Mouse (Mus musculus) heart, embryonic 16.5 days (tissue): Measurements from ENCODE around the gene Pik3r5. TPM values are rescaled to one million over a fixed set of nuclear protein-coding genes. Genes with fewer than 3 reads are reported as not detected.
A peak's percentile ranks its signal among the peaks of the same experiment; 100 is the strongest.

Experiments used
- ATAC-seq: fragments of 200-750 bp; cut with Nextera tagmentation; replicated peaks from 2 replicates; pipeline ENCODE4 v1.8.0; 2017; ENCODE audit warnings: moderate number of reproducible peaks; ENCODE audit not compliant: insufficient read depth, low FRiP score; ENCODE audit errors: extremely low read depth
- H3K27ac ChIP-seq: fragments of 300-500 bp; sonication (generic); 2 replicates; pipeline ENCODE4 v1.5.1; 2014; ENCODE audit warnings: mild to moderate bottlenecking, low read length, control low read depth, moderate library complexity
- H3K27me3 ChIP-seq: fragments of 300-500 bp; sonication (generic); 2 replicates; pipeline ENCODE4 v1.6.1; 2014; ENCODE audit warnings: low read length, mixed read lengths; ENCODE audit not compliant: control insufficient read depth, insufficient read depth
- H3K36me3 ChIP-seq: fragments of 300-500 bp; sonication (generic); 2 replicates; pipeline ENCODE4 v1.6.1; 2014; ENCODE audit not compliant: control insufficient read depth, insufficient read depth
- H3K4me1 ChIP-seq: fragments of 300-500 bp; sonication (generic); 2 replicates; pipeline ENCODE4 v1.6.1; 2014; ENCODE audit warnings: low read length, mixed read lengths; ENCODE audit not compliant: control insufficient read depth, insufficient read depth
- H3K4me2 ChIP-seq: fragments of 300-500 bp; sonication (generic); 2 replicates; pipeline ENCODE4 v1.6.1; 2014; ENCODE audit warnings: low read depth, mild to moderate bottlenecking, control low read depth, low read length
- H3K4me3 ChIP-seq: fragments of 300-500 bp; sonication (generic); 2 replicates; pipeline ENCODE4 v1.5.1; 2014; ENCODE audit warnings: mild to moderate bottlenecking, control low read depth, low read length
- H3K9ac ChIP-seq: fragments of 300-500 bp; sonication (generic); 2 replicates; pipeline ENCODE4 v1.6.1; 2014; ENCODE audit warnings: low read length, control low read depth
- H3K9me3 ChIP-seq: fragments of 300-500 bp; sonication (generic); replicated peaks from 2 replicates; pipeline ENCODE4 v1.6.1; 2016; ENCODE audit warnings: low read length; ENCODE audit not compliant: control insufficient read depth
- WGBS: fragments of 180-500 bp; shearing (Covaris S2); extraction: QIAGEN DNeasy Blood & Tissue Kit; methylation state at CpG from one replicate; pipeline ENCODE4 v1.1.7; 2014; 5-methylcytosine and 5-hydroxymethylcytosine counted together
- polyA plus RNA-seq: library from polyadenylated mRNA; unstranded; fragments of >200 nt; fragmentation: Nextera tagmentation; extraction: Ambion mirVana; gene quantifications from 2 replicates; pipeline ENCODE4 v1.2.1, GENCODE M21; 2015

Gene Pik3r5
- polyA plus RNA-seq, 1 experiment from 2014 or later: 2.5 TPM

DNA sequence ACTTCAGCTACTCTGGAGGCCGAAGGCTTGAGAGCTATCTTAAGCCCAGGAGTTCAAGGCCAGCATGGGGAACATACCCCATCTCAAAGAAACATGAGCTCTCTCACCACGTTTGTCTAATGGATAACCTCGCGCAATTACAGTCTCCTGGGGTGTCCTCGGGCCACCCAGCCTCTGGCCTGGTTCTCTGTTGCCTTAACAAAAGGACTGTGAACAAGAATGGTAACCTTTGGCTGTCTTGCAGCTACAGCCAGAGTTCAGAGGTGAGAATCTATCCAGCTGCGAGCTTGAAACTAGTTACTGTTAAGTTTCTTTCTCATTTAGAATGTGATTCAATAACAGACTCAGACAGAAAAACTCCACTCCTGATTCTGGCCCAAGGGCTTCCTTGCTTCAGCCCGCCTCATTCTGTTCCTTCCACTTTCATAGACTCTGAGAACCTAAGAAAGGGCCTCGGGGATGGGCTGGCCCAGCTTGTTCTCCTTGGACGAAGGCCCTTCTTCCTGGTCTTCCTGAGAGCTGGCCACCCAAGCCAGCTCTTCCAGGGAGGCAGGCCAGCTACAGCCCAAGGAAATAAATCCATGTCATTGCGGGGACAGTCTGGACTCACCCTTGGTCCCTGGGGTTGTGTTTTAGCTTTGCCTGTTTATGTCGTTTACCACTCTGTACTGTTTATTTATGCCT, 43.8 kb upstream of the Pik3r5 start:
- 62% methylated on average over 11 of the region's 11 CpGs for WGBS
- no peak overlapping the region for H3K4me3 ChIP-seq
- peaks cover 37% of the 10 kb centered on the region for H3K27me3 ChIP-seq
- H3K9me3 ChIP-seq: no peaks in the 10 kb centered on the region
- H3K27ac ChIP-seq: peak overlapping the region; percentile 49
- H3K36me3 ChIP-seq: no peaks in the 10 kb centered on the region
- H3K4me1 ChIP-seq: peaks cover 27% of the 10 kb centered on the region
- no peak for ATAC-seq
- peak overlapping the region; percentile 39 for H3K9ac ChIP-seq
- peak overlapping the region; percentile 93 for H3K4me2 ChIP-seq

DNA sequence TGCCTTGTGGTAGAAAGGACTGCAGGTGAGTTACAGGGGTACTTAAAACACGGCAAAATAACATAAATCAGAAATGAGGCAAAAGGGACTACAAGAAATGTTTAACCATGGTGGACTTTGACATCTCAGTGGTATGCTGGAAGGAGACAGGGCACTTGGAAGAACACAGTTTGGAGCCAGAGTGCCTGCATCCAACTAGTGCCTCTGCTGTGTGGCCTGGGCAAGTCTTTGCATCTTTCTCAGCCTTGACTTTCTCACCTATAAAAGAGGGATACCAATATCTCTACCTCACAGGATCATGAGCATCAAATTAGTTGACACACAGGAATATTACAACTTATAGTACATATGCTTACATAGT, 43.3 kb upstream of the Pik3r5 start:
- no peak overlapping the region for H3K4me2 ChIP-seq
- H3K36me3 ChIP-seq: no peaks in the 10 kb centered on the region
- H3K27me3 ChIP-seq: peaks cover 34% of the 10 kb centered on the region
- WGBS: 76% methylated on average over 1 of the region's 1 CpGs
- no peak overlapping the region; the same call in 1 of the 2 replicates for H3K9ac ChIP-seq
- H3K27ac ChIP-seq: peak overlapping the region; percentile 49; the same call in 1 of the 2 replicates
- H3K4me1 ChIP-seq: peaks cover 27% of the 10 kb centered on the region
- no peak overlapping the region for H3K4me3 ChIP-seq
- H3K9me3 ChIP-seq: no peaks in the 10 kb centered on the region
- ATAC-seq: no peak

DNA sequence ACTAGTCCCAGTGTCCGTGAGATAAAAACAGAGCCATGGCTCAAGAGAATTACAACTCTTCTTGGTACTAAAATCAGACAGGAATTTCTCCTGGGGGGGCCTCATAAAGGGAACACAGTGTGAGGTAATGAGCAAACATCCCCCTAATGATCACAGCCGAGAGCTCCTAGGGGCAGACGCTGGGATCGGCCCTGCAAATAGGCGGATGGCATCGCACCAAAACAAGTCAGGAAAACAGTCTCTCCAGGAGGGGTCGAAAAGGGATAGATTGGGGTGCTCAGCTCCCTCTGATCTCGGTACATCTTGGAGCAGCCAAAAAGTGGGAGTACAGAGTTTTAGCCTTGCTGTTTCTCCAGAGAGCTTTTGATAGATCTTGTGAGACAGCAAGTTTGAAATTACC, 42.3 kb upstream of the Pik3r5 start:
- peaks cover 24% of the 10 kb centered on the region for H3K4me1 ChIP-seq
- H3K4me2 ChIP-seq: peak overlapping the region; percentile 1; the same call in 1 of the 2 replicates
- H3K36me3 ChIP-seq: no peaks in the 10 kb centered on the region
- 6% methylated on average over 8 of the region's 8 CpGs for WGBS
- ATAC-seq: no peak
- H3K4me3 ChIP-seq: no peak overlapping the region
- peak overlapping the region; percentile 75 for H3K27ac ChIP-seq
- H3K9me3 ChIP-seq: no peaks in the 10 kb centered on the region
- H3K27me3 ChIP-seq: peaks cover 38% of the 10 kb centered on the region
- H3K9ac ChIP-seq: peak overlapping the region; percentile 56

DNA sequence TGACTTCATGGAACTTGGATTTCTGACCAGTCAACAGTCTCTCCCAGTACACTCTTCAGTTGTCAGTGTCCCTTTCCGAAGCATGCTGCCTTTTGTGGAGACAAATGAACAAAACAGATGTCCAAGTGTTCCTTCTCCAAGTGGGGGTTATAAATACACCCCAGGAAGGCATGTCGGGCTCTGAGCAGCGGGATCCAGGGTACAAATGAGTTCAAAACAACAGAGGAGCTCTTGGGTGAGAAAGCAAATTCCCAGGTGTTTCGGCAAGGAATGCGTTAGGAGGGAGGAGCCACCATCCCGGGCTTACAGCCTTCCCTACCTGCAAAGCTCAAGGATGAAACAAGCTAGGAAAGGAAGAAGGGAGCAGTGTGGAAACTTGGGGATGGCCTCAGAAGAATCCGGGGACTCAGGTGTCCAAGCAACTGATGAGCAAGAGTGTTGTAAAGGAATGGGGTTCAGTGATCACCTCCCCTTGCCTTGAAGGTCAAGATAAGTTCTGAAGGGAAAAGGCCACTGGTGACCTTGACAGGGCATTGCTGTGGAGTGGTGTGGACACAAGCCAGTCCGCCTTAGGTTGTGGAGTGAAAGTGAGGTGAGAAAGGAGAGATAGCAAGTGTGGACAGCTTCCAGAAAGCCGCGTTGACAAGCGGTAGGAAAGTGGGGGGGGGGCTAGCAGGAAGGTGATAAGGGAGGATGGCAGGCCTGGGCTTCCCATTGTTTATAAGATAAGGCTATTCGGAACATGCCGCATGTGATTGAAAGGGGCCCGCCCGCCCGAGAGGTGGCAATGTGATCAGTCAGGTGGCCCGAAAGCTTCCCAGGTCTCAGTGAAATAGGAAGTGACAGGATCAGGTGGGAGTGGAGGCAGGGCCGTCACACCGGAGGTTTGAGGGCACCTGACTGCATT, 41.3 kb upstream of the Pik3r5 start:
- Histone ChIP-seq H3K4me2 (peak overlapping the region; percentile 55), H3K4me3 (peak overlapping the region; percentile 11; the same call in 1 of the 2 replicates), H3K27ac (peak overlapping the region; percentile 94), H3K27me3 (peaks cover 45% of the 10 kb centered on the region), H3K9me3 (no peaks in the 10 kb centered on the region), H3K4me1 (peaks cover 20% of the 10 kb centered on the region), H3K36me3 (no peaks in the 10 kb centered on the region), H3K9ac (peak overlapping the region; percentile 49; the same call in 1 of the 2 replicates)
- peak; percentile 72 for ATAC-seq
- WGBS: 4% methylated on average over 19 of the region's 19 CpGs

DNA sequence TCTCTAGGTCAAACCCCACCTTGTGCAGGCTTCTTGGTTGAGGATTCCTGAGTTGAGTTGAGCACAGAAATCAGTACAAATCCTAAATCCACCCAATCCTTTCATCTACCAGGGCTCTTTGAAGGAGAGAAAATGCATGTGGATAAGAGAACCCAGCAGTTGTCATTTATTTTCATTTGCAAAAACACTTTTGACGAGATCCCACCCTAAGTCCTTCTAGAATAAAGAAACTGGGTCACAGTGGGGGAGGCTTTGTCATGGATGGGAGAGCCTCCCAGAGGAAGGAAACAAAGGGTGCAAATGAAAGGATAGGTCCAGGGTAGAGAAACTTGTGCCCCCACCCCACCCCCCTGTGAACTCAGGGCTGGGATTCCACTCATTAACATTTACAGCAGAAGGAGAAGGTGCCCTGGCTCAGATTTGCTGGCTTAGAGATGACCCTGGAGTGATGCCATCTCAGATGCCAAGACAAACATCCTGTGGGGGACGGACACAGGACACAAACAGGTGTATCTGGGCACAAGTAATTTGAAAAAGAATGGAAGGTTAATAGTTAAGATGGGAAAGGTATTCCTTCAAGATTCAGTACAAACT, 37.9 kb upstream of the Pik3r5 start:
- Histone ChIP-seq H3K4me3 (no peak overlapping the region), H3K4me1 (peaks cover 18% of the 10 kb centered on the region), H3K4me2 (no peak overlapping the region), H3K9ac (no peak overlapping the region), H3K27me3 (peaks cover 60% of the 10 kb centered on the region), H3K36me3 (no peaks in the 10 kb centered on the region), H3K27ac (no peak overlapping the region), H3K9me3 (no peaks in the 10 kb centered on the region)
- WGBS: 60% methylated on average over 2 of the region's 2 CpGs
- no peak for ATAC-seq

DNA sequence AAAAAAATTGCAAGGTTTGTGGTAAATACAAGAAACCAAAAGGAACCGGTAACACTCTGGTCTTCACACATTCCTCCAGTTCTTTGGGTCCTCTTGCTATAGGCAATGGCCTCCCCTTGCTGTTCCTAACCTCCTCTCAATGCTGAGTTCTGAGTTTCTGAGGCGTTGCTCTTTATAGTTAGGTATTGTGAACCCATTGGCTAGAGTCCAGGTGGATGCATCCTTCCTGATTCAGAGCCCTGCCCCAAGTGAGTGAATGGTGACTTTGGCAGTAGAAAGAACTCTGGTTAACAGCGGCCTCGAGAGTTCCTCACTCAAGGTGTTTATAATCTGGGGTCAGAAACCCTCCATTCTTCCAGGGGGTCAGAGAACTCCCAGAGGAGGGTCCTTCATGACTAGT, 37.2 kb upstream of the Pik3r5 start:
- Histone ChIP-seq H3K4me1 (peaks cover 19% of the 10 kb centered on the region), H3K9me3 (no peaks in the 10 kb centered on the region), H3K27ac (no peak overlapping the region), H3K27me3 (peaks cover 61% of the 10 kb centered on the region), H3K4me2 (no peak overlapping the region), H3K9ac (no peak overlapping the region), H3K36me3 (no peaks in the 10 kb centered on the region), H3K4me3 (no peak overlapping the region)
- 48% methylated on average over 4 of the region's 4 CpGs for WGBS
- ATAC-seq: no peak

DNA sequence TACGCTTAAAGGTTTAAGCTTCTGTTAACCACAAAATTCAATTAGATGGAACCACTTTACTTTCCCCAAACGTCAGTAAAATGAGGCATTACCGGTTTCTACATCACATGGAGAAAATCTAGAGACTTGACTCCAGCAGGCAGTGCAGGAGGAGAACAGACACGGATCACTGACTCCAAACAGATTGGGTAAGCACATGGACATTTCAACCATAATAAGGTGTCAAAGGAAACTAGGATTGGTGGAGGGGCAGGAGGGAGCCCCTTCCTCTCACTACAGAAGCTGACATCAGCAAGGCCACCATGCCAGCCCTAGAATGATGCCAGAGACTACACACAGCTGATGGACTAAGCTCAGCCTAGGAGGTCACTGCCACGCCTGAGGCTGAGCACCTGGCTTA, 36.4 kb upstream of the Pik3r5 start:
- H3K27ac ChIP-seq: no peak overlapping the region
- H3K4me3 ChIP-seq: no peak overlapping the region
- H3K9ac ChIP-seq: no peak overlapping the region
- no peaks in the 10 kb centered on the region for H3K9me3 ChIP-seq
- H3K27me3 ChIP-seq: peaks cover 65% of the 10 kb centered on the region
- no peak for ATAC-seq
- WGBS: 71% methylated on average over 5 of the region's 5 CpGs
- H3K4me1 ChIP-seq: peaks cover 15% of the 10 kb centered on the region
- H3K36me3 ChIP-seq: no peaks in the 10 kb centered on the region
- H3K4me2 ChIP-seq: no peak overlapping the region

DNA sequence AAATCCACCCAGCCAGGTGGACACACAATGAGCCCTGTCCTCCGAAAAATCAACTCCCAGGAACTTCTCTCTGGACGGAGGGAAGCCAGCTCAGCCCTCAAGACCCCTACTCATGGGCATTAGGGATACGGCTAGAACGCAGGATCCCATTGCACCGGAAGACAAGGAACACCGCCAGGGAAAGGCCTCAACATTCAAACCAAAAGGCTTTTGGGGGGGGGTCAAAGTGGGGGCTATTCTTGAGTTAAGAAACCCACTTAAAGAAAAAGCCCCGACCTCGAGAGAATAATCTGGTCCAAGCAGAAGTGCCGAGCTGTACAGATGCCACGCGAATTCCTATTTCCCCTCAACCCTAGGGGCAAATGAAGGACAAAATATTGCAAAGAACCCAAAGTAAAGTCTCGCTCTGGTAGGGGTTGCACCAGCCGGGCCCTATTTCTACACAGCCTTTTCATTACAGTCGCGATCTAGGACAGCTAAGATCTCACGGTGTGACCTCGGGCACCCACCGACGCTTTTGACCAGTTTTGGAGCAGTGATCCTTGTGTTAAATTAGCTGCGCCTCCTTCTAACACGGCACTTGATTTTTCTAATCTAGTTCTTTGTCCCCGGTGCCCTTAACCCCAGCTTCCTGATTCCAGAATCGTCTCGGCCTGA, 32.9 kb upstream of the Pik3r5 start:
- Histone ChIP-seq H3K9me3 (no peaks in the 10 kb centered on the region), H3K27me3 (peaks cover 61% of the 10 kb centered on the region), H3K4me1 (peaks cover 6% of the 10 kb centered on the region), H3K4me3 (peak overlapping the region; percentile 63), H3K9ac (peak overlapping the region; percentile 78), H3K4me2 (peak overlapping the region; percentile 94), H3K36me3 (no peaks in the 10 kb centered on the region), H3K27ac (peak overlapping the region; percentile 60)
- 23% methylated on average over 24 of the region's 24 CpGs for WGBS
- no peak for ATAC-seq
